Mouse (Mus musculus): ENCODE measurements around the gene Nav2.

- no peak for TF ChIP-seq POLR2A (IDR thresholded peaks at IDR 0.05; ENCODE audit: insufficient read length, low read depth)
- no peak for TF ChIP-seq CEBPB (IDR thresholded peaks at IDR 0.05; ENCODE audit: insufficient read depth, poor library complexity, severe bottlenecking)
- TF ChIP-seq USF1 (IDR thresholded peaks at IDR 0.05; ENCODE audit: low read depth): no peak
Measured at GRCm38 (mm10) chr7:49101291-49101690, 192.8 kb downstream of the Nav2 start.
